Mouse (Mus musculus) intestine, embryonic 15.5 days (tissue): ENCODE measurements around the gene Nyap1. TPM values are rescaled to one million over a fixed set of nuclear protein-coding genes. Genes with fewer than 3 reads are reported as not detected.

Experiments used
- ATAC-seq: fragments of 200-750 bp; cut with Nextera tagmentation; 2 replicates; pipeline ENCODE4 v1.8.0; 2017; ENCODE audit warnings: moderate TSS enrichment, moderate library complexity
- H3K27ac ChIP-seq: fragments of 300-500 bp; sonication (generic); 2 replicates; pipeline ENCODE4 v1.5.1; 2015; ENCODE audit warnings: mild to moderate bottlenecking, inconsistent platforms
- H3K27me3 ChIP-seq: fragments of 300-500 bp; sonication (generic); replicated peaks from 2 replicates; pipeline ENCODE4 v1.6.1; 2015; ENCODE audit warnings: inconsistent platforms
- H3K36me3 ChIP-seq: fragments of 300-500 bp; sonication (generic); 2 replicates; pipeline ENCODE4 v1.6.1; 2015; ENCODE audit warnings: inconsistent platforms
- H3K4me1 ChIP-seq: fragments of 300-500 bp; sonication (generic); replicated peaks from 2 replicates; pipeline ENCODE4 v1.6.1; 2015; ENCODE audit warnings: inconsistent platforms
- H3K4me2 ChIP-seq: fragments of 300-500 bp; sonication (generic); replicated peaks from 2 replicates; pipeline ENCODE4 v1.6.1; 2015; ENCODE audit warnings: mild to moderate bottlenecking, inconsistent platforms
- H3K4me3 ChIP-seq: fragments of 300-500 bp; sonication (generic); replicated peaks from 2 replicates; pipeline ENCODE4 v1.5.1; 2015; ENCODE audit warnings: inconsistent platforms
- H3K9ac ChIP-seq: fragments of 300-500 bp; sonication (generic); 2 replicates; pipeline ENCODE4 v1.6.1; 2015; ENCODE audit warnings: inconsistent platforms
- H3K9me3 ChIP-seq: fragments of 300-500 bp; sonication (generic); 2 replicates; pipeline ENCODE4 v1.6.1; 2016; ENCODE audit warnings: inconsistent platforms
- WGBS: fragments of 180-500 bp; shearing (Covaris S2); methylation state at CpG from one replicate; pipeline ENCODE4 v1.1.7; 2015; 5-methylcytosine and 5-hydroxymethylcytosine counted together
- polyA plus RNA-seq: library from polyadenylated mRNA; unstranded; fragments of >200 nt; fragmentation: Nextera tagmentation; extraction: Ambion mirVana; gene quantifications from 2 replicates; pipeline ENCODE4 v1.2.1, GENCODE M21; 2015

Gene Nyap1
- polyA plus RNA-seq, 1 experiment from 2014 or later = 2.3 TPM

- H3K9ac ChIP-seq = peak overlapping the region; percentile 83
- peak overlapping the region; percentile 96 for H3K27ac ChIP-seq
- 2% methylated on average over 26 of the region's 26 CpGs for WGBS
- ATAC-seq = peak; percentile 16; the same call in 1 of the 2 replicates
- H3K36me3 ChIP-seq = peaks cover 15% of the 10 kb centered on the region
- peaks cover 25% of the 10 kb centered on the region for H3K4me1 ChIP-seq
- H3K9me3 ChIP-seq = no peaks in the 10 kb centered on the region
- peak overlapping the region; percentile 98 for H3K4me2 ChIP-seq
- H3K27me3 ChIP-seq = no peaks in the 10 kb centered on the region
- peak overlapping the region; percentile 66 for H3K4me3 ChIP-seq
Measured at GRCm38 (mm10) chr5:137747326-137747961, 6.0 kb upstream of the Nyap1 start.

GRCm38 (mm10) chr5:137746851-137747325 lies 5.5 kb upstream of the Nyap1 start:
- Histone ChIP-seq H3K4me2 (peak overlapping the region; percentile 98), H3K27me3 (no peaks in the 10 kb centered on the region), H3K4me3 (peak overlapping the region; percentile 66), H3K36me3 (peaks cover 9% of the 10 kb centered on the region), H3K27ac (peak overlapping the region; percentile 96), H3K9ac (peak overlapping the region; percentile 83), H3K4me1 (peaks cover 25% of the 10 kb centered on the region), H3K9me3 (no peaks in the 10 kb centered on the region)
- no peak for ATAC-seq
- 0% methylated on average over 16 of the region's 16 CpGs for WGBS

- H3K36me3 ChIP-seq = peaks cover 4% of the 10 kb centered on the region
- H3K9ac ChIP-seq = peak overlapping the region; percentile 83
- peak; percentile 57 for ATAC-seq
- WGBS = under 1% methylated on average over 20 of the region's 20 CpGs
- H3K4me3 ChIP-seq = peak overlapping the region; percentile 66
- peaks cover 25% of the 10 kb centered on the region for H3K4me1 ChIP-seq
- peak overlapping the region; percentile 96 for H3K27ac ChIP-seq
- no peaks in the 10 kb centered on the region for H3K27me3 ChIP-seq
- H3K4me2 ChIP-seq = peak overlapping the region; percentile 98
- no peaks in the 10 kb centered on the region for H3K9me3 ChIP-seq
Measured at GRCm38 (mm10) chr5:137746282-137746850, 5.0 kb upstream of the Nyap1 start.

GRCm38 (mm10) chr5:137745214-137746171 lies 4.1 kb upstream of the Nyap1 start, which contains the start of gene Tsc22d4:
Gene Tsc22d4 (plus strand): TSS chr5:137745730.
- H3K36me3 ChIP-seq = no peaks in the 10 kb centered on the region
- peak within 1 kb of the TSS; percentile 66 for H3K4me3 ChIP-seq
- peak within 1 kb of the TSS; percentile 96 for H3K27ac ChIP-seq
- peak within 1 kb of the TSS; percentile 83 for H3K9ac ChIP-seq
- peaks cover 26% of the 10 kb centered on the region for H3K4me1 ChIP-seq
- no peaks in the 10 kb centered on the region for H3K27me3 ChIP-seq
- no peaks in the 10 kb centered on the region for H3K9me3 ChIP-seq
- H3K4me2 ChIP-seq = peak within 1 kb of the TSS; percentile 98
- 3% methylated on average over 28 of the region's 28 CpGs for WGBS
- peak; percentile 89 for ATAC-seq

GRCm38 (mm10) chr5:137744197-137744596 lies 2.8 kb upstream of the Nyap1 start:
- Histone ChIP-seq H3K4me3 (no peak overlapping the region), H3K36me3 (no peaks in the 10 kb centered on the region), H3K27me3 (no peaks in the 10 kb centered on the region), H3K27ac (no peak overlapping the region), H3K4me2 (no peak overlapping the region), H3K9ac (no peak overlapping the region), H3K4me1 (peaks cover 35% of the 10 kb centered on the region), H3K9me3 (no peaks in the 10 kb centered on the region)
- no peak for ATAC-seq
- WGBS = 85% methylated on average over 7 of the region's 7 CpGs

GRCm38 (mm10) chr5:137742836-137743235 lies 1.4 kb upstream of the Nyap1 start:
- Histone ChIP-seq H3K9me3 (no peaks in the 10 kb centered on the region), H3K36me3 (no peaks in the 10 kb centered on the region), H3K4me2 (no peak overlapping the region), H3K4me1 (peaks cover 30% of the 10 kb centered on the region), H3K27ac (no peak overlapping the region), H3K9ac (no peak overlapping the region), H3K27me3 (no peaks in the 10 kb centered on the region), H3K4me3 (no peak overlapping the region)
- ATAC-seq = no peak
- 91% methylated on average over 6 of the region's 6 CpGs for WGBS

- Histone ChIP-seq H3K9ac (no peak overlapping the region), H3K27ac (0 out of 2 replicates have a peak overlapping the region, but pooled peaks have one; percentile 87), H3K36me3 (no peaks in the 10 kb centered on the region), H3K9me3 (no peaks in the 10 kb centered on the region), H3K4me3 (peak overlapping the region; percentile 68; the same call in 1 of the 2 replicates), H3K4me2 (peak overlapping the region; percentile 97), H3K27me3 (no peaks in the 10 kb centered on the region), H3K4me1 (peaks cover 24% of the 10 kb centered on the region; the same call in 1 of the 2 replicates)
- no peak for ATAC-seq
- 53% methylated on average over 10 of the region's 10 CpGs for WGBS
Measured at GRCm38 (mm10) chr5:137742048-137742447, 641 bp upstream of the Nyap1 start.

GRCm38 (mm10) chr5:137740506-137740905 lies 901 bp downstream of the Nyap1 start:
- peak overlapping the region; percentile 68 for H3K4me3 ChIP-seq
- peak overlapping the region; percentile 97 for H3K4me2 ChIP-seq
- H3K36me3 ChIP-seq = no peaks in the 10 kb centered on the region
- no peaks in the 10 kb centered on the region for H3K27me3 ChIP-seq
- ATAC-seq = 0 out of 2 replicates have a peak, but pooled peaks have one; percentile 1
- H3K27ac ChIP-seq = peak overlapping the region; percentile 87; the same call in 1 of the 2 replicates
- H3K9me3 ChIP-seq = no peaks in the 10 kb centered on the region
- H3K4me1 ChIP-seq = peaks cover 24% of the 10 kb centered on the region; the same call in 1 of the 2 replicates
- peak overlapping the region; percentile 64 for H3K9ac ChIP-seq
- WGBS = 16% methylated on average over 11 of the region's 11 CpGs

GRCm38 (mm10) chr5:137739471-137739870 lies 1.9 kb downstream of the Nyap1 start:
- H3K9me3 ChIP-seq = no peaks in the 10 kb centered on the region
- H3K27me3 ChIP-seq = no peaks in the 10 kb centered on the region
- 0 out of 2 replicates have a peak overlapping the region, but pooled peaks have one; percentile 3 for H3K4me3 ChIP-seq
- WGBS = 59% methylated on average over 9 of the region's 9 CpGs
- H3K4me2 ChIP-seq = peak overlapping the region; percentile 97
- peak overlapping the region; percentile 17; the same call in 1 of the 2 replicates for H3K9ac ChIP-seq
- no peaks in the 10 kb centered on the region for H3K36me3 ChIP-seq
- no peak overlapping the region for H3K27ac ChIP-seq
- ATAC-seq = no peak
- H3K4me1 ChIP-seq = peaks cover 29% of the 10 kb centered on the region

GRCm38 (mm10) chr5:137738516-137738915 lies 2.9 kb downstream of the Nyap1 start:
- H3K4me2 ChIP-seq = no peak overlapping the region
- no peak for ATAC-seq
- no peaks in the 10 kb centered on the region for H3K9me3 ChIP-seq
- no peak overlapping the region for H3K27ac ChIP-seq
- no peaks in the 10 kb centered on the region for H3K36me3 ChIP-seq
- H3K4me1 ChIP-seq = peaks cover 33% of the 10 kb centered on the region
- no peak overlapping the region for H3K4me3 ChIP-seq
- H3K27me3 ChIP-seq = no peaks in the 10 kb centered on the region
- H3K9ac ChIP-seq = no peak overlapping the region
- 49% methylated on average over 5 of the region's 5 CpGs for WGBS

- Histone ChIP-seq H3K4me1 (peaks cover 33% of the 10 kb centered on the region), H3K36me3 (no peaks in the 10 kb centered on the region), H3K27me3 (no peaks in the 10 kb centered on the region), H3K9me3 (no peaks in the 10 kb centered on the region), H3K27ac (no peak overlapping the region), H3K4me2 (no peak overlapping the region), H3K9ac (no peak overlapping the region), H3K4me3 (no peak overlapping the region)
- no peak for ATAC-seq
- WGBS = 79% methylated on average over 6 of the region's 6 CpGs
Measured at GRCm38 (mm10) chr5:137737400-137737940, 3.9 kb downstream of the Nyap1 start.
